Mouse (Mus musculus) CD4-positive naive resting alpha-beta T cell, adult 57 days (primary cell): ENCODE measurements around the gene Mplkip. TPM values are rescaled to one million over a fixed set of nuclear protein-coding genes. Genes with fewer than 3 reads are reported as not detected.

Source experiments
- total RNA-seq: library from RNA; stranded (reverse); gene quantifications from one replicate; pipeline ENCODE4 v1.2.4, GENCODE M21; 2023

The Mplkip gene
- total RNA-seq = 31.7 TPM

DNA sequence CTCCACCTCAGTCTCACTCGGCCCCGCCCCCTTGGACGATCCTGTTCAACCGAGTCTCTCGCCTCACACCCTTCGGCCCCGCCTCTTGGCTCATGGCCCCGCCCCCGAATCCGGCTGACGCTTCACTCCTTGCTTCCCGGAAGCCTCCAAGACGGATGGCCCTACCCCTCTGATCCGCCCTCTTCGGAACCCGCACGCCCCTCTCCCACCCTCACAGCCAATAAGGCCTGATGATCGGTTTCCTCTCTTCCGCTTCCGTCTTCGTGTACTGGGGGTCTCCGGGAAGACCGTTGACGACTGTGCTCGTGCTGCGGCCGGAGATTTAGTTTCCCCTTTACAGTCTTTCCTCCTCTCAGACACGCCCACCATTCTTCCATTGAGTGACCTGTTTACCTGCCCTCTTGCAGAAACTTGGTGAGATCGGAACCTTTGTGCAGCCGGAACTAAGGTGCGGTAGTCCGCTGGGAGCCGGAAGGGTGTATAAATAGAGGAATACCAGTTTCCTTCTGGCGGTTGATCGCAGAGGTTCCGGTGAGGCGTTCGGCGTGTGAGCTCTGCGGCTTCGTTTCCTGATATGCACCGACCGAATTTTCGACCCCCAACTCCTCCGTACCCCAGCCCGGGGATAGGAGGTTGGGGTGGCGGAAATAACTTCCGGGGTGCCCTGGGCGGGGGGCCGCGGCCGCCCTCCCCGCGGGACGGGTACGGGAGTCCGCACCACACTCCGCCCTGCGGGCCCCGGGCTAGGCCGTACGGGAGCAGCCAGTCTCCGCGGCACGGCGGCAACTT is at the start of gene Mplkip, which contains the start of gene Sugct:
Gene Mplkip (plus strand): TSS at position 282 of the 789 bp plus-strand sequence.
Gene Sugct (minus strand): TSS at position 643 of the 789 bp plus-strand sequence.

Other genes starting within 250 kb of the Mplkip start
- gene Sugct, start 361 bp downstream of the Mplkip start, total RNA-seq = 0.50 TPM
- gene Cdk13, start 109.9 kb downstream of the Mplkip start, total RNA-seq = 142 TPM
- gene Rala, start 249.0 kb downstream of the Mplkip start, total RNA-seq = 33.3 TPM